Mouse (Mus musculus): ENCODE data around the gene Mmp19. TPM values are rescaled to one million over a fixed set of nuclear protein-coding genes. Genes with fewer than 3 reads are reported as not detected.

The Mmp19 gene
- total and polyA plus RNA-seq, 3 experiments, result 0.08 to 0.36 TPM; not detected in 1

GRCm38 (mm10) chr10:128772895-128773294 lies 17.8 kb upstream of the Mmp19 start:
- Histone ChIP-seq H3K4me1 (ENCODE audit: control insufficient read depth in 1 of 2, insufficient read depth in 2 of 2, low read length in 2 of 2) (peaks cover 0 to 3% of the 10 kb centered on the region in 2 experiments; a peak in 1 of 4 replicates), H3K79me2 (ENCODE audit: control insufficient read depth, insufficient read depth, low read length, poor library complexity) (no peaks in the 10 kb centered on the region), H3K36me3 (ENCODE audit: control insufficient read depth in 1 of 2, insufficient read depth in 2 of 2, low read length in 2 of 2) (peaks cover 0 to 4% of the 10 kb centered on the region in 2 experiments; a peak in 2 of 4 replicates), H3K27ac (ENCODE audit: control insufficient read depth, low read depth, low read length) (no peak overlapping the region), H3K9me3 (replicated peaks; ENCODE audit: insufficient read depth, low read length) (no peaks in the 10 kb centered on the region), H3K4me3 (ENCODE audit: control insufficient read depth in 1 of 2, insufficient read depth in 1 of 2, low read depth in 2 of 2, low read length in 2 of 2) (no peak overlapping the region), H3K9ac (ENCODE audit: control insufficient read depth, low read depth, low read length, poor library complexity, severe bottlenecking) (no peak overlapping the region), H3K27me3 (ENCODE audit: control insufficient read depth in 1 of 2, insufficient read depth in 2 of 2, low read length in 2 of 2) (no peaks in the 10 kb centered on the region)
- peak; percentile 61 for DNase-seq (ENCODE audit: low read depth, low spot score)
- TF ChIP-seq CTCF (IDR thresholded peaks at IDR 0.05 in 2 of 3, conservative IDR thresholded peaks at IDR 0.05 in 1 of 3; ENCODE audit: control insufficient read depth in 1 of 3, insufficient read depth in 1 of 3, low read depth in 2 of 3, low read length in 3 of 3, poor library complexity in 1 of 3, severe bottlenecking in 1 of 3), result peak; percentile 6 to 63 (median 33); a peak in 3 of 6 replicates
- TF ChIP-seq SMC3 (IDR thresholded peaks at IDR 0.05; ENCODE audit: low read depth, low read length), result peak; percentile 78
- peak; percentile 45 for TF ChIP-seq RAD21 (IDR thresholded peaks at IDR 0.05; ENCODE audit: low read depth, low read length)
- peak; percentile 59 for TF ChIP-seq ZC3H11A (IDR thresholded peaks at IDR 0.05; ENCODE audit: low read depth, low read length)
- no peak for TF ChIP-seq TCF12 (IDR thresholded peaks at IDR 0.05; ENCODE audit: low read depth, low read length)

- H3K9ac ChIP-seq (ENCODE audit: control insufficient read depth, low read depth, low read length, poor library complexity, severe bottlenecking), result no peak overlapping the region
- H3K79me2 ChIP-seq (ENCODE audit: control insufficient read depth, insufficient read depth, low read length, poor library complexity), result no peaks in the 10 kb centered on the region
- peak; percentile 44 for DNase-seq (ENCODE audit: low read depth, low spot score)
- TF ChIP-seq SIN3A (IDR thresholded peaks at IDR 0.05; ENCODE audit: low read length), result no peak
- TF ChIP-seq USF1 (IDR thresholded peaks at IDR 0.05; ENCODE audit: low read depth, low read length), result no peak
- peak in 2 of 3 experiments; percentile 16 to 60; a peak in 4 of 6 replicates for TF ChIP-seq CTCF (IDR thresholded peaks at IDR 0.05 in 2 of 3, conservative IDR thresholded peaks at IDR 0.05 in 1 of 3; ENCODE audit: control insufficient read depth in 1 of 3, insufficient read depth in 1 of 3, low read depth in 2 of 3, low read length in 3 of 3, poor library complexity in 1 of 3, severe bottlenecking in 1 of 3)
- TF ChIP-seq RAD21 (IDR thresholded peaks at IDR 0.05; ENCODE audit: low read depth, low read length), result peak; percentile 31
- no peak for TF ChIP-seq MAX (IDR thresholded peaks at IDR 0.05; ENCODE audit: low read length)
- peak; percentile 39 for TF ChIP-seq SMC3 (IDR thresholded peaks at IDR 0.05; ENCODE audit: low read depth, low read length)
- no peak for TF ChIP-seq E2F4 (IDR thresholded peaks at IDR 0.05; ENCODE audit: borderline replicate concordance, low read depth, low read length)
- TF ChIP-seq ZKSCAN1 (IDR thresholded peaks at IDR 0.05; ENCODE audit: low read depth, low read length), result no peak
- peaks cover 0 to 4% of the 10 kb centered on the region in 2 experiments; a peak in 2 of 4 replicates for H3K36me3 ChIP-seq (ENCODE audit: control insufficient read depth in 1 of 2, insufficient read depth in 2 of 2, low read length in 2 of 2)
- no peaks in the 10 kb centered on the region for H3K9me3 ChIP-seq (replicated peaks; ENCODE audit: insufficient read depth, low read length)
- no peak overlapping the region for H3K4me3 ChIP-seq (ENCODE audit: control insufficient read depth in 1 of 2, insufficient read depth in 1 of 2, low read depth in 2 of 2, low read length in 2 of 2)
- H3K4me1 ChIP-seq (ENCODE audit: control insufficient read depth in 1 of 2, insufficient read depth in 2 of 2, low read length in 2 of 2), result peaks cover 0 to 3% of the 10 kb centered on the region in 2 experiments; a peak in 1 of 4 replicates
- no peaks in the 10 kb centered on the region for H3K27me3 ChIP-seq (ENCODE audit: control insufficient read depth in 1 of 2, insufficient read depth in 2 of 2, low read length in 2 of 2)
- H3K27ac ChIP-seq (ENCODE audit: control insufficient read depth, low read depth, low read length), result no peak overlapping the region
Measured at GRCm38 (mm10) chr10:128773685-128774084, 17.0 kb upstream of the Mmp19 start.

- Histone ChIP-seq H3K4me1 (ENCODE audit: control insufficient read depth in 1 of 2, insufficient read depth in 2 of 2, low read length in 2 of 2) (peaks cover 2 to 6% of the 10 kb centered on the region in 2 experiments; a peak in 3 of 4 replicates), H3K27ac (ENCODE audit: control insufficient read depth, low read depth, low read length) (no peak overlapping the region), H3K4me3 (ENCODE audit: control insufficient read depth in 1 of 2, insufficient read depth in 1 of 2, low read depth in 2 of 2, low read length in 2 of 2) (no peak overlapping the region), H3K9me3 (replicated peaks; ENCODE audit: insufficient read depth, low read length) (no peaks in the 10 kb centered on the region), H3K9ac (ENCODE audit: control insufficient read depth, low read depth, low read length, poor library complexity, severe bottlenecking) (no peak overlapping the region), H3K36me3 (ENCODE audit: control insufficient read depth in 1 of 2, insufficient read depth in 2 of 2, low read length in 2 of 2) (peaks cover 0 to 11% of the 10 kb centered on the region in 2 experiments; a peak in 2 of 4 replicates), H3K27me3 (ENCODE audit: control insufficient read depth in 1 of 2, insufficient read depth in 2 of 2, low read length in 2 of 2) (no peaks in the 10 kb centered on the region), H3K79me2 (ENCODE audit: control insufficient read depth, insufficient read depth, low read length, poor library complexity) (no peaks in the 10 kb centered on the region)
- no peak for DNase-seq (ENCODE audit: low read depth, low spot score)
- TF ChIP-seq MAFK (IDR thresholded peaks at IDR 0.05; ENCODE audit: borderline replicate concordance, low read depth, low read length) (no peak), ZMIZ1 (IDR thresholded peaks at IDR 0.05; ENCODE audit: low read depth, low read length) (no peak), TAL1 (IDR thresholded peaks at IDR 0.05; ENCODE audit: low read length) (no peak), USF1 (IDR thresholded peaks at IDR 0.05; ENCODE audit: low read depth, low read length) (no peak), POLR2AphosphoS2 (IDR thresholded peaks at IDR 0.05; ENCODE audit: low read length) (no peak), NELFE (IDR thresholded peaks at IDR 0.05; ENCODE audit: low read depth, low read length) (no peak), POLR2A (IDR thresholded peaks at IDR 0.05; ENCODE audit: control insufficient read depth in 1 of 2, insufficient read depth in 1 of 2, low read depth in 1 of 2, low read length in 2 of 2, poor library complexity in 1 of 2) (no peak), JUND (IDR thresholded peaks at IDR 0.05; ENCODE audit: low read depth, low read length) (no peak), HCFC1 (IDR thresholded peaks at IDR 0.05; ENCODE audit: low read depth, low read length) (no peak), ELF1 (IDR thresholded peaks at IDR 0.05; ENCODE audit: low read depth, low read length) (no peak), SMC3 (IDR thresholded peaks at IDR 0.05; ENCODE audit: low read depth, low read length) (no peak), E2F4 (IDR thresholded peaks at IDR 0.05; ENCODE audit: borderline replicate concordance, low read depth, low read length) (no peak), GABPA (IDR thresholded peaks at IDR 0.05; ENCODE audit: low read depth, low read length) (no peak), ETS1 (IDR thresholded peaks at IDR 0.05; ENCODE audit: low read depth, low read length) (no peak), MAX (IDR thresholded peaks at IDR 0.05; ENCODE audit: low read length) (no peak), UBTF (IDR thresholded peaks at IDR 0.05; ENCODE audit: borderline replicate concordance, insufficient read depth, low read depth, low read length) (no peak), MYC (IDR thresholded peaks at IDR 0.05; ENCODE audit: low read depth, low read length) (no peak), TCF12 (IDR thresholded peaks at IDR 0.05; ENCODE audit: low read depth, low read length) (no peak), ZNF384 (IDR thresholded peaks at IDR 0.05; ENCODE audit: low read depth, low read length) (no peak)
Measured at GRCm38 (mm10) chr10:128778441-128778840, 12.3 kb upstream of the Mmp19 start.

All from MEL (cell line).